Mouse (Mus musculus) embryonic facial prominence, embryonic 14.5 days (tissue): ENCODE results near the gene Jmjd6. TPM values are rescaled to one million over a fixed set of nuclear protein-coding genes. Genes with fewer than 3 reads are reported as not detected.
A peak's percentile ranks its signal among the peaks of the same experiment; 100 is the strongest.

ENCODE experiments used
- ATAC-seq: fragments of 200-750 bp; cut with Nextera tagmentation; 2 replicates; pipeline ENCODE4 v1.8.0; 2017; ENCODE audit warnings: low read depth, moderate number of reproducible peaks, moderate TSS enrichment
- DNase-seq: peaks from one replicate; pipeline ENCODE4 v3.0.0-alpha.2; 2015; ENCODE audit warnings: low spot score
- H3K27ac ChIP-seq: fragments of 300-500 bp; sonication (generic); replicated peaks from 2 replicates; pipeline ENCODE4 v1.5.1; 2014; ENCODE audit warnings: low read depth, mild to moderate bottlenecking, low read length, moderate library complexity
- H3K27me3 ChIP-seq: fragments of 300-500 bp; sonication (generic); replicated peaks from 2 replicates; pipeline ENCODE4 v1.6.1; 2014; ENCODE audit warnings: low read length; ENCODE audit not compliant: control insufficient read depth, insufficient read depth
- H3K36me3 ChIP-seq: fragments of 300-500 bp; sonication (generic); 2 replicates; pipeline ENCODE4 v1.6.1; 2014; ENCODE audit warnings: low read length, mixed read lengths; ENCODE audit not compliant: control insufficient read depth, insufficient read depth
- H3K4me1 ChIP-seq: fragments of 300-500 bp; sonication (generic); 2 replicates; pipeline ENCODE4 v1.6.1; 2014; ENCODE audit warnings: antibody characterized with exemption, low read length; ENCODE audit not compliant: control insufficient read depth, insufficient read depth
- H3K4me2 ChIP-seq: fragments of 300-500 bp; sonication (generic); 2 replicates; pipeline ENCODE4 v1.6.1; 2014; ENCODE audit warnings: low read depth, mild to moderate bottlenecking, low read length, moderate library complexity, mixed read lengths
- H3K4me3 ChIP-seq: fragments of 300-500 bp; sonication (generic); 2 replicates; pipeline ENCODE4 v1.5.1; 2014; ENCODE audit warnings: low read depth, mild to moderate bottlenecking, low read length
- H3K9ac ChIP-seq: fragments of 300-500 bp; sonication (generic); 2 replicates; pipeline ENCODE4 v1.6.1; 2014; ENCODE audit warnings: low read depth, mild to moderate bottlenecking, low read length, moderate library complexity, mixed read lengths
- H3K9me3 ChIP-seq: fragments of 300-500 bp; sonication (generic); 2 replicates; pipeline ENCODE4 v1.6.1; 2016; ENCODE audit warnings: low read length; ENCODE audit not compliant: control insufficient read depth
- WGBS: fragments of 180-500 bp; shearing (Covaris S2); extraction: QIAGEN DNeasy Blood & Tissue Kit; methylation state at CpG from one replicate; pipeline ENCODE4 v1.1.7; 2014; 5-methylcytosine and 5-hydroxymethylcytosine counted together
- polyA plus RNA-seq: library from polyadenylated mRNA; unstranded; fragments of >200 nt; fragmentation: Nextera tagmentation; extraction: Ambion mirVana; gene quantifications from 2 replicates; pipeline ENCODE4 v1.2.1, GENCODE M21; 2014

Gene Jmjd6
- polyA plus RNA-seq, 1 experiment from 2014 or later = 74.8 TPM

- Histone ChIP-seq H3K4me3 (no peak overlapping the region), H3K4me2 (peak overlapping the region; percentile 38), H3K9me3 (no peaks in the 10 kb centered on the region), H3K27ac (peak overlapping the region; percentile 94), H3K27me3 (no peaks in the 10 kb centered on the region), H3K36me3 (no peaks in the 10 kb centered on the region), H3K9ac (peak overlapping the region; percentile 53), H3K4me1 (peaks cover 52% of the 10 kb centered on the region)
- DNase-seq = peak; percentile 90
- WGBS = 9% methylated on average over 20 of the region's 20 CpGs
- peak; percentile 41; the same call in 1 of the 2 replicates for ATAC-seq
These were observed 29.0 kb downstream of the Jmjd6 start for GRCm38 (mm10) chr11:116814076-116814883.

DNA sequence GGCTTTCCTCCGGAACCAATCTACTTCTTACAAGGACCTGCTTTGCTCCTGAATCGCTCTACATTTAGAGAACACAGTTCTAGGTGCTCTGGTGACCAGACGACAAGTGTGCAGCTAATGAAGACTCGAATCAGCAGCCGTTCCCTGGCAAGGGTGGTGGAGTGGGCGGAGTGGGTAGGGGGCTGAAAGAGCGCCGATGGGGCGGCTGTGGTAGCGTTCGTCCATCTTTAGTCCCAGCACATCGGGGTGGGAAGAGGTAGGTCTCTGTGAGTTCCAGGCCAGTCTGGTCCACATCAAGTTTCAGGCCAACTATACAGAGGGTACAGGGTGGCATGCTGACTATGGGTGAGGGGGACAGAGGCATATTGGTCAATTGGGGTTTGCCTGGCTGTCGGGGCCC is 29.6 kb downstream of the Jmjd6 start:
- H3K9ac ChIP-seq = peak overlapping the region; percentile 53
- peaks cover 49% of the 10 kb centered on the region for H3K4me1 ChIP-seq
- H3K27me3 ChIP-seq = no peaks in the 10 kb centered on the region
- H3K36me3 ChIP-seq = no peaks in the 10 kb centered on the region
- H3K4me2 ChIP-seq = peak overlapping the region; percentile 38
- ATAC-seq = no peak
- no peak for DNase-seq
- 72% methylated on average over 13 of the region's 13 CpGs for WGBS
- peak overlapping the region; percentile 94 for H3K27ac ChIP-seq
- no peaks in the 10 kb centered on the region for H3K9me3 ChIP-seq
- H3K4me3 ChIP-seq = no peak overlapping the region

GRCm38 (mm10) chr11:116812793-116813529 is 30.3 kb downstream of the Jmjd6 start:
- H3K4me1 ChIP-seq = peaks cover 48% of the 10 kb centered on the region
- H3K9me3 ChIP-seq = no peaks in the 10 kb centered on the region
- H3K27ac ChIP-seq = peak overlapping the region; percentile 94
- no peaks in the 10 kb centered on the region for H3K36me3 ChIP-seq
- ATAC-seq = peak; percentile 26; the same call in 1 of the 2 replicates
- WGBS = 39% methylated on average over 20 of the region's 21 CpGs
- H3K27me3 ChIP-seq = no peaks in the 10 kb centered on the region
- H3K9ac ChIP-seq = peak overlapping the region; percentile 53; the same call in 1 of the 2 replicates
- H3K4me3 ChIP-seq = no peak overlapping the region
- DNase-seq = peak; percentile 87
- H3K4me2 ChIP-seq = peak overlapping the region; percentile 38

GRCm38 (mm10) chr11:116810983-116811901 is 32.0 kb downstream of the Jmjd6 start:
- Histone ChIP-seq H3K27me3 (no peaks in the 10 kb centered on the region), H3K4me3 (peak overlapping the region; percentile 32), H3K9ac (peak overlapping the region; percentile 53), H3K4me1 (peaks cover 53% of the 10 kb centered on the region), H3K4me2 (peak overlapping the region; percentile 67), H3K36me3 (no peaks in the 10 kb centered on the region), H3K27ac (peak overlapping the region; percentile 70), H3K9me3 (no peaks in the 10 kb centered on the region)
- DNase-seq = peak; percentile 93
- peak; percentile 89 for ATAC-seq
- 8% methylated on average over 31 of the region's 32 CpGs for WGBS

- no peaks in the 10 kb centered on the region for H3K27me3 ChIP-seq
- WGBS = 70% methylated on average over 11 of the region's 11 CpGs
- H3K4me3 ChIP-seq = no peak overlapping the region
- no peaks in the 10 kb centered on the region for H3K9me3 ChIP-seq
- H3K36me3 ChIP-seq = no peaks in the 10 kb centered on the region
- H3K27ac ChIP-seq = no peak overlapping the region; the same call in 1 of the 2 replicates
- H3K9ac ChIP-seq = 0 out of 2 replicates have a peak overlapping the region, but pooled peaks have one; percentile 53
- H3K4me2 ChIP-seq = no peak overlapping the region
- DNase-seq = no peak
- ATAC-seq = no peak
- H3K4me1 ChIP-seq = peaks cover 49% of the 10 kb centered on the region
These were observed 32.7 kb downstream of the Jmjd6 start for GRCm38 (mm10) chr11:116810528-116810927.

GRCm38 (mm10) chr11:116809520-116809919 is 33.7 kb downstream of the Jmjd6 start:
- no peak overlapping the region for H3K27ac ChIP-seq
- H3K9me3 ChIP-seq = no peaks in the 10 kb centered on the region
- H3K4me1 ChIP-seq = peaks cover 40% of the 10 kb centered on the region
- H3K4me3 ChIP-seq = no peak overlapping the region
- no peaks in the 10 kb centered on the region for H3K27me3 ChIP-seq
- DNase-seq = no peak
- 84% methylated on average over 8 of the region's 8 CpGs for WGBS
- no peak for ATAC-seq
- H3K4me2 ChIP-seq = no peak overlapping the region
- no peak overlapping the region for H3K9ac ChIP-seq
- H3K36me3 ChIP-seq = no peaks in the 10 kb centered on the region

DNA sequence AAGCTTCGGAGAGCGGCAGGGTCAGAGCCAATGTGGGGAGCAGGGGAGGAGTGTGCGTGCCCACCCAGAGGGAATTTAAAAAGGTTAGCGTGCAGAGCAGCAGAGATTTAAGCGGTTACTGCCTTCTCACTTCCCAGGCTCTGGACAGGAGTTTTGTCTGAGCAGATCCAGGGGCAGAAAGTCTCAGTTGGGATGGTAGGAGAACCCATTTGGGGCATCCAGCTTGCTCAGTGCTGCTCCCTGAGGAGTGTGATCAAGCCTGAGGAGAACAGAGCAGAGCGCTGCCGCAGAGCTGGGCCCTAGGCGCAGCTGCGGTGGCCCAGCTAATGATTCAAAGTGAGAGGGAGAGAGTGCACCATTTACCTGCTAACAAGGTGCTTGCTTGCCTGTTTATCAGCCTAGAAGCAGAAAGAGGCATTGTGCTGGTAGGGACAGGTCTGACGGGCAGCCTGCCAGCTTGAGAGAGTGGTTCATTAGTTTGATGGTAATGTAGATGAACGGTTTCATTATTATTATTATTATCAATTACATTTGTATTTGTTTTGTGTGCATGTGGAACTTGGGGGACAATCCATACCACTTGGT is 34.3 kb downstream of the Jmjd6 start:
- Histone ChIP-seq H3K4me1 (peaks cover 34% of the 10 kb centered on the region), H3K9ac (no peak overlapping the region), H3K27ac (no peak overlapping the region), H3K27me3 (no peaks in the 10 kb centered on the region), H3K9me3 (no peaks in the 10 kb centered on the region), H3K36me3 (no peaks in the 10 kb centered on the region), H3K4me3 (no peak overlapping the region), H3K4me2 (no peak overlapping the region)
- no peak for ATAC-seq
- WGBS = 76% methylated on average over 11 of the region's 11 CpGs
- DNase-seq = no peak
